Mouse (Mus musculus) hindbrain, embryonic 15.5 days (tissue): ENCODE measurements around the gene Padi4. TPM values are rescaled to one million over a fixed set of nuclear protein-coding genes. Genes with fewer than 3 reads are reported as not detected.
A peak's percentile ranks its signal among the peaks of the same experiment; 100 is the strongest.

ENCODE experiments used
- ATAC-seq: fragments of 200-750 bp; cut with Nextera tagmentation; 2 replicates; pipeline ENCODE4 v1.8.0; 2017; ENCODE audit warnings: low read depth, moderate number of reproducible peaks, moderate TSS enrichment; ENCODE audit not compliant: low FRiP score
- H3K27ac ChIP-seq: fragments of 300-500 bp; sonication (generic); replicated peaks from 2 replicates; pipeline ENCODE4 v1.5.1; 2015; ENCODE audit warnings: mild to moderate bottlenecking, inconsistent platforms
- H3K27me3 ChIP-seq: fragments of 300-500 bp; sonication (generic); 2 replicates; pipeline ENCODE4 v1.6.1; 2015; ENCODE audit warnings: control low read depth, inconsistent platforms
- H3K36me3 ChIP-seq: fragments of 300-500 bp; sonication (generic); 2 replicates; pipeline ENCODE4 v1.6.1; 2015; ENCODE audit warnings: control low read depth, inconsistent platforms
- H3K4me1 ChIP-seq: fragments of 300-500 bp; sonication (generic); replicated peaks from 2 replicates; pipeline ENCODE4 v1.6.1; 2015; ENCODE audit warnings: control low read depth, inconsistent platforms
- H3K4me2 ChIP-seq: fragments of 300-500 bp; sonication (generic); 2 replicates; pipeline ENCODE4 v1.6.1; 2015; ENCODE audit warnings: moderate library complexity, mild to moderate bottlenecking, inconsistent platforms
- H3K4me3 ChIP-seq: fragments of 300-500 bp; sonication (generic); 2 replicates; pipeline ENCODE4 v1.5.1; 2015; ENCODE audit warnings: mild to moderate bottlenecking, inconsistent platforms
- H3K9ac ChIP-seq: fragments of 300-500 bp; sonication (generic); 2 replicates; pipeline ENCODE4 v1.6.1; 2015; ENCODE audit warnings: inconsistent platforms
- H3K9me3 ChIP-seq: fragments of 300-500 bp; sonication (generic); 2 replicates; pipeline ENCODE4 v1.6.1; 2016; ENCODE audit warnings: control low read depth, inconsistent platforms
- WGBS: fragments of 180-500 bp; shearing (Covaris S2); methylation state at CpG from one replicate; pipeline ENCODE4 v1.1.7; 2015; 5-methylcytosine and 5-hydroxymethylcytosine counted together
- polyA plus RNA-seq: library from polyadenylated mRNA; unstranded; fragments of >200 nt; fragmentation: Nextera tagmentation; extraction: Ambion mirVana; gene quantifications from 2 replicates; pipeline ENCODE4 v1.2.1, GENCODE M21; 2015

The Padi4 gene
- polyA plus RNA-seq, 1 experiment from 2014 or later: 0.09 TPM

DNA sequence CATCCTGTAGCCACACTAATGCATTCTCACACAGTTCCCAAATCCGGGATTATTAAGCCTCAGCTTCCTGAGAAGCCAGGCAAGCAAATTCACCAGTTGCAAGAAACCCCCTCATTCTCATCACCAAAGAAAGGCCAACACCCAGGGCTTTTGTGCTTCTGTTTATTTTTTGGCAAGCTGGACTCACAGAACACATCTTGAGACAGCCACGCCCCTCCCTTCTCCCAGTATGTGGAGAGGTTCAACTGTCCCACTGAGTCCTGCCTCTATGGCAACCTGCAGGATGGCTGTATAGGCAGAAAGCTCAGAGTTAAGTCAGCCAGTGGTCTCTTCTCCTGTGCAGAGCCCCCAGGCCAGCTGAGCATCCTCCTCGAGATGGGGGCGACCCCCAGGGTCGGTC lies 11.2 kb upstream of the Padi4 start:
- WGBS: 82% methylated on average over 5 of the region's 5 CpGs
- no peaks in the 10 kb centered on the region for H3K27me3 ChIP-seq
- no peaks in the 10 kb centered on the region for H3K9me3 ChIP-seq
- H3K36me3 ChIP-seq: no peaks in the 10 kb centered on the region
- ATAC-seq: no peak
- H3K4me3 ChIP-seq: no peak overlapping the region
- H3K9ac ChIP-seq: no peak overlapping the region
- no peak overlapping the region for H3K27ac ChIP-seq
- H3K4me1 ChIP-seq: no peaks in the 10 kb centered on the region
- no peak overlapping the region for H3K4me2 ChIP-seq

DNA sequence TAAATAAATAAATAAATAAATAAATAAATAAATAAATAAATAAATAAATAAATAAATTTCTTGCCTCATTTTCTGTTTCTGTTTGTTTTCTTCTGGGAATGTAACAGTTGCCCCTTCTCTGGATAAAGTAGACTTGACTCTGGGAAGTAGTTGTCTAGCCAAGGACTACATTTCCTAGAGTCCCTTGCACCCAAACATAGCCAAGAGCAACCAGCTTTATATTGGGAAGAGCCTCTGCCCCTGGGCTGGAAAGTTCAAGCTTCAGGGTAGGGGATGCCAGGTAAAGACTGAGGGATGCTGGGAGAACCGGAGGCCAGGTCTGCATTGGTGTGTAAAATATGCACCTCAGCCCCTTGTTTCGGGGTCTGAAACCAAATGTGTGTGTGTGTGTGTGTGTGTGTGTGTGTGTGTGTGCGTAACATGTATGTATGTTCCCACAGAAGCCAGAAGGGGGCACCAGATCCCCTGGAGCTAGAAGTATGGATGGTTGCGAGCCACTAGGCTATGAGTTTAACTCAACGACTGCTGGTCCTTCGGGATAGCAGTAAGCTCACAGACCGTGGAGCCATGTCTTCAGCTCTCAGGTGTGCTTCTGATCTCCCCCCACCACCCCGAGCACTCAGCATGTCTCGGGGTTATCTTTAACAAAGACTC lies 10.4 kb upstream of the Padi4 start:
- WGBS: 98% methylated on average over 9 of the region's 9 CpGs
- no peaks in the 10 kb centered on the region for H3K4me1 ChIP-seq
- H3K27ac ChIP-seq: no peak overlapping the region
- no peak overlapping the region for H3K4me3 ChIP-seq
- H3K9me3 ChIP-seq: no peaks in the 10 kb centered on the region
- H3K27me3 ChIP-seq: no peaks in the 10 kb centered on the region
- ATAC-seq: no peak
- H3K9ac ChIP-seq: no peak overlapping the region
- no peaks in the 10 kb centered on the region for H3K36me3 ChIP-seq
- H3K4me2 ChIP-seq: no peak overlapping the region

DNA sequence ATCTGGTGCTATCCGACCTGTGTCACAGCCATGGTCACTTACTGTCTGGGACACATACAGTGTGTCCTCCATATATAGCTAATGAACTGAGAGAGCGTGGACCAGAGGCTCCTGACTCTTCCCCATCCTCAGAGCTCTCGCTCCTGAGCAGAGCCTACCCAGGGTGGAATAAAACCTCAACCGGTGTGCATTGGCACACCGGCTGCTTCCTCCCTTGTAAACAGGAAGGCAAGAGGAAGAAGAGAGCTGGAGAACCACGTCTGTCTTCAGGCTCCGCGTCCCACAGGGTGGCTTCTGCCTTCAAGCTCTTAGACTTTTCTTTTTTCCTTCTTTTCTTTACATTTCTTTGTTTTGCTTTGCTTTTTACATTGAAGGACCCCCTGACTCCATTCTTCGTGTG lies 8.8 kb upstream of the Padi4 start:
- H3K9me3 ChIP-seq: no peaks in the 10 kb centered on the region
- no peak for ATAC-seq
- H3K36me3 ChIP-seq: no peaks in the 10 kb centered on the region
- no peak overlapping the region for H3K4me2 ChIP-seq
- no peak overlapping the region for H3K27ac ChIP-seq
- 91% methylated on average over 9 of the region's 9 CpGs for WGBS
- no peaks in the 10 kb centered on the region for H3K4me1 ChIP-seq
- no peak overlapping the region for H3K4me3 ChIP-seq
- no peaks in the 10 kb centered on the region for H3K27me3 ChIP-seq
- H3K9ac ChIP-seq: no peak overlapping the region

DNA sequence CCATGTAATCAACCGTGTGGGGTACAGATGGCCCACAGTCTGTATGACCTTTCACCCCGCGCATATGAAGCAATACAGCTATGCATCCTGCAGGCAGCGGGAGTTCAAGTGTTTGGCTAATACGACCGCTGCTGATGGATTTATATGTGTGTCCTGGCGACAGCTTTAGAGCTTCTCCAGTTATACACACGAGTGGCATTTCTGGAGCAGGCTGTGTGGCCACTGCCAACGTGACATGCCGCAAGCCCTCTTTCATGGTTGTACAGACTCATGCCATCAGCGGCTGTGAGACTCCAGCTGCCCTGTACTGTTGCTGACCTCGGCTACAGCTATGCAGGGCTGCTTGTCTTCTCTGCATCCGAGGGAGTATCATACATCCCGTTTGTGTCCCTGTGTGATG lies 6.5 kb upstream of the Padi4 start:
- Histone ChIP-seq H3K36me3 (no peaks in the 10 kb centered on the region), H3K9me3 (no peaks in the 10 kb centered on the region), H3K4me3 (no peak overlapping the region), H3K27ac (no peak overlapping the region), H3K9ac (no peak overlapping the region), H3K27me3 (no peaks in the 10 kb centered on the region), H3K4me1 (no peaks in the 10 kb centered on the region), H3K4me2 (no peak overlapping the region)
- 82% methylated on average over 14 of the region's 14 CpGs for WGBS
- no peak for ATAC-seq

DNA sequence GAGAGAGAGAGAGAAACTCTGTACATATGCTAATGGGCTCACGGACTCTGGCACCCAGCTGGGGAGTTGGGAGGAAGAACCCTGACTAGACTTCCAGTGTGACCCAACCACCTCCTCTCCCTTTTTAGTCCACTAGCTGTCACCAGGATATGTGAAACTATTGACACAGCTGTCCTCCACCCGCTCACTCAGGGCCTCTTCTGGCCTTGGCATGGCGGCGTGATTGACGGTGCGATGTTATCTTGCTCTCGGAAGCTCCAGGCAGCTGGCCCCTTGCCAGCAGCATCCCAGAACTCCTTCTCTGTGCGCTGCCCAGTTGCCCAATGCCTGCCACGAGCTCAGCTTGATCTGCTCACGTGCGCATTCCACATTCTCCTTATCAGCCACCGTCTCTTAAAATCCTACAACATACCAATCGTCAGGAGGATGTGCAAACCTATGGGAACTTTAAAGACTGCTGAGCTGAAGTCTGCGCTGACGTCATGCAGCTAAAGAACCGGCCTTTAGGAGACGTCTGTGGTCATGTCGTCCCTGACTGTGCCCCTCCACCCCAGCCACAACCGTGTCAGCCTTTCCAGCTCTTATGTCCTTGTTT lies 5.9 kb upstream of the Padi4 start:
- H3K27ac ChIP-seq: no peak overlapping the region
- H3K4me2 ChIP-seq: no peak overlapping the region
- H3K4me3 ChIP-seq: no peak overlapping the region
- H3K36me3 ChIP-seq: no peaks in the 10 kb centered on the region
- no peaks in the 10 kb centered on the region for H3K27me3 ChIP-seq
- no peak overlapping the region for H3K9ac ChIP-seq
- H3K9me3 ChIP-seq: no peaks in the 10 kb centered on the region
- no peak for ATAC-seq
- H3K4me1 ChIP-seq: no peaks in the 10 kb centered on the region
- WGBS: 35% methylated on average over 19 of the region's 19 CpGs

DNA sequence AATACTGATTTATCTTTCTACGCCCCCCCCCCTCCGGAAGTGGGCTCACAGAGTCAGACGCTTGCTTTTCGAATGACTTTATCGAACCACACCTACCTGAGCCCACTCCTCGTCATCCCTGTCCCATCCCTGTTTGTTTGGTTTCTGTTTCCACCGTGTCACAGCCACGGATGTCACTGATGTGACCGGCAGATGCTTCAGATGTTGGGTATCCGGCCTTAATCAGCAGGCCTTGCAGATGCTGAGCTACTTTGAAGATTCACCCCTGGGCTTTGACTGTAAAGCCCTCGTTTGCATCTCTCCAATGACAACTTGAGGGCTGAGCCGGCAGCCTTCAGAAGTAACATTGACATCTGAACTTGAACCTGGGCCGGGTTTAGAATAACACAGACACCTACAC lies 2.6 kb upstream of the Padi4 start:
- H3K27ac ChIP-seq: no peak overlapping the region
- H3K9ac ChIP-seq: no peak overlapping the region
- WGBS: 79% methylated on average over 13 of the region's 13 CpGs
- no peaks in the 10 kb centered on the region for H3K27me3 ChIP-seq
- no peak overlapping the region for H3K4me2 ChIP-seq
- no peaks in the 10 kb centered on the region for H3K4me1 ChIP-seq
- no peak overlapping the region for H3K4me3 ChIP-seq
- no peaks in the 10 kb centered on the region for H3K36me3 ChIP-seq
- ATAC-seq: no peak
- H3K9me3 ChIP-seq: no peaks in the 10 kb centered on the region

DNA sequence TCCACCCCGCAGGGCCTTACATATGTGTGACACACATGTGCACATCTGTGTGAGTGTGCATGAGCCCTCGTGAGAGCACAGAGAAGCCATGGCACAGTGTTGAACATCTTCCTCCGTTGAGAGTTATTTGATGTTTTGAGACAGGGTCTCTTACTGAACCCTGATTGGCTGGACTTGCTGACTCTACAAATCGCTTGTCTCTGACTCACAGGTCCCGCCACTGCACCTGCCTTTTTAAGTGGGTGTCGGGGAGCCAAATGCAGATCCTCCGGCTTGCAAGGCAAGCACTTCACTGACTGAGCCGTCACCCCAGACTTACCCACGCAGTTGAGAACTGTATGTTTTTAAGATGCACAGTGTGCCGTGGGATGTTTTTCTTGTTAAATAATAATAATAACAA lies 1.8 kb upstream of the Padi4 start:
- Histone ChIP-seq H3K4me3 (no peak overlapping the region), H3K4me2 (no peak overlapping the region), H3K4me1 (no peaks in the 10 kb centered on the region), H3K9ac (no peak overlapping the region), H3K9me3 (no peaks in the 10 kb centered on the region), H3K36me3 (no peaks in the 10 kb centered on the region), H3K27ac (no peak overlapping the region), H3K27me3 (no peaks in the 10 kb centered on the region)
- WGBS: 89% methylated on average over 10 of the region's 10 CpGs
- ATAC-seq: no peak

DNA sequence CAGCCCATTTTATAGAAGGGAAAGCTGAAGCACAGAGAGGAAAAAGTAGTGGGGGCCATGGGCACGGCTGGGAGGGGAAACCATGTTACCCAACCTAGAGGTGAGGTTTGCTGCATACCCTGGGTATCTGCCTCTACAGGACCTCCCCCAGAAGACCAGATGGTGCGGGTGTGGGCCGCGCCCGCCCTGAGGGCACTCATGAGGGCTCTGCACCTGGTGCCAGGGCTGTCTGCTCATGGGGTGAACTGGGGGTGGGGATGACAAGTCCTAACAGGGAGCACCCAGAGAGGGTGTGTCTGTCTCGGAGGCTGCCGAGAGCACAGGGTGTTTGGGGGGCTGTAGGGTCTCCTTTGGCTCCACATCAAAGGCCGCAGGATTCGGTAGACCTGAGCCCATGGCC lies 857 bp upstream of the Padi4 start:
- H3K4me1 ChIP-seq: no peaks in the 10 kb centered on the region
- no peak overlapping the region for H3K9ac ChIP-seq
- H3K4me3 ChIP-seq: no peak overlapping the region
- no peaks in the 10 kb centered on the region for H3K27me3 ChIP-seq
- no peaks in the 10 kb centered on the region for H3K9me3 ChIP-seq
- no peak overlapping the region for H3K4me2 ChIP-seq
- ATAC-seq: no peak
- no peak overlapping the region for H3K27ac ChIP-seq
- 76% methylated on average over 9 of the region's 9 CpGs for WGBS
- no peaks in the 10 kb centered on the region for H3K36me3 ChIP-seq

DNA sequence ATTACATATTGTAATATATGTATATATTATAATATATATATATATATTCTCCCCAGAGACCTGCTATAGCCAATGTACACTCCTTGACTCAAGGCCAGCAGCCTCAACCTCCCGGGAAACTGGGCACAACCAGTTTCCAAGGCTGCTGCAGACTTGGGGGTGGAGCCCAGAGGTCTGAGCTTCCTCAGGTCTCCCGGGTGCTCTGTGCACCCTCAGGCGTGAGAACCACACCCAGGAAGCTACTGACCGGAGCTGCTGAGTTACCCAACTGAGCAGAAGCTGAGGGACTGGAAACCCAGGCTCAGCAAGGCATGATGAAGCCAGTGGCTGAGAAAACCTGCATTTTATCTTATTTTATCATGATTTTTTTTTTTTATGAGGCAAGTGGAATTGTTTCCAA lies 2.9 kb downstream of the Padi4 start:
- Histone ChIP-seq H3K9ac (no peak overlapping the region), H3K4me2 (no peak overlapping the region), H3K4me3 (no peak overlapping the region), H3K36me3 (no peaks in the 10 kb centered on the region), H3K27me3 (no peaks in the 10 kb centered on the region), H3K4me1 (no peaks in the 10 kb centered on the region), H3K27ac (no peak overlapping the region), H3K9me3 (no peaks in the 10 kb centered on the region)
- ATAC-seq: no peak
- WGBS: 55% methylated on average over 4 of the region's 4 CpGs

DNA sequence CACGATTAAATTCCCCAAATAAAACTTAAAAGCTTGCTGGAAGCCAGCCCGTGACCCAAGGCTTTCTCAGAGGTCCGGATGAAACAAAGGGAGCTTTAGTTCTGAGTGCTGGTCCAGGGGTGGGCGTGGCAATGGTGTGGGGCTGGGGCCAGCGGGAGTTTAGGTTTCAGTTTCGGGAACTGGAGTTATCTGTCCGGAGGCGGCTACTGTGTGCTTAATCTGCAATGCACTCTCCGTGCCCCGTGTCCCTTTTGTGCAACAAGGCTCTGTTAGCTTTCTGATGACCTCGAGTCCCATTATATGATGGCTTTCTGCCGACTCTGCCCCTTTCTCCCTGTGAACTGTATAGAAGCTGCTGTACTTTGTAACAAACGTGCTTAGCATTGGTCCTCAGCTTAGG lies 3.6 kb downstream of the Padi4 start:
- WGBS: 16% methylated on average over 13 of the region's 13 CpGs
- Histone ChIP-seq H3K4me2 (peak overlapping the region; percentile 36), H3K36me3 (no peaks in the 10 kb centered on the region), H3K9me3 (no peaks in the 10 kb centered on the region), H3K4me3 (no peak overlapping the region), H3K9ac (no peak overlapping the region), H3K27me3 (no peaks in the 10 kb centered on the region), H3K27ac (no peak overlapping the region), H3K4me1 (no peaks in the 10 kb centered on the region)
- no peak for ATAC-seq

DNA sequence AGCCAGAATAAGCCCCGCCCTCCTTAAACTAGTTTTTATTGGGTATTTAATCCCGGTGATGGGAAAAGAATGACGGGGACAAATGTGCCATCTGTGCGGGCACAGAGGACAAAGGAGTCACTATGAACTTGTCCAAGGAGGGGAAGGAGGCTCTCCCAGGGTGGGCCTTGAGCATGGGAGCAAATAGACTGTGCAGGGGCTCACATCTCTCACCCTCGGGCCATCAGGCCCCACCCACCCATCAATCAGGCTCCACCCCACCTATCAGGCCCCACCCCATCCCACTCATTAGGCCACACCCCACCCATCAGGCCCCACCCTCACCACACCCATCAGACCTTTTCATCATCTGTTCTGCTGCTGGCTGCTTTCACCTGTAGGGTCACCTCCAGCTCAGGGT lies 5.1 kb downstream of the Padi4 start:
- H3K4me2 ChIP-seq: no peak overlapping the region
- no peak overlapping the region for H3K27ac ChIP-seq
- H3K36me3 ChIP-seq: no peaks in the 10 kb centered on the region
- no peak for ATAC-seq
- no peaks in the 10 kb centered on the region for H3K4me1 ChIP-seq
- no peaks in the 10 kb centered on the region for H3K27me3 ChIP-seq
- WGBS: 77% methylated on average over 5 of the region's 5 CpGs
- no peak overlapping the region for H3K9ac ChIP-seq
- no peak overlapping the region for H3K4me3 ChIP-seq
- no peaks in the 10 kb centered on the region for H3K9me3 ChIP-seq

DNA sequence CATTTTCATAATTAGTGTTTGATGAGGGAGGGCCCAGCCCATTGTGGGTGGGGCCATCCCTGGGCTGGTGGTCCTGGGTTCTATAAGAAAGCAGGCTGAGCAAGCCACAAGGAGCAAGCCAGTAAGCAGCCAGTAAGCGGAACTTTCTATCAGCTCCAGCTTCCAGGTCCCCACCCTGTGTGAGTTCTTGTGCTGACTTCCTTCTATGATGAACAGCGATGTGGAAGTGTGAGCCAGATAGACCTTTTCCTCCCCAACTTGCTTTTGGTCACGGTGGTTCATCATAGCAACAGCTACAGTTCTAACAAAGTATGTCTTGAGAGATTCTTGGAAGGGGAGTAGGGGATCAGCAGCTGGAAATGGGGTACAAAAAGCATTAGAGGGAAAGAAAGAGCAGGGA lies 8.1 kb downstream of the Padi4 start:
- no peak for ATAC-seq
- H3K27me3 ChIP-seq: no peaks in the 10 kb centered on the region
- 84% methylated on average over 3 of the region's 3 CpGs for WGBS
- H3K4me3 ChIP-seq: no peak overlapping the region
- no peaks in the 10 kb centered on the region for H3K36me3 ChIP-seq
- H3K4me2 ChIP-seq: no peak overlapping the region
- no peaks in the 10 kb centered on the region for H3K9me3 ChIP-seq
- no peaks in the 10 kb centered on the region for H3K4me1 ChIP-seq
- H3K27ac ChIP-seq: no peak overlapping the region
- H3K9ac ChIP-seq: no peak overlapping the region

DNA sequence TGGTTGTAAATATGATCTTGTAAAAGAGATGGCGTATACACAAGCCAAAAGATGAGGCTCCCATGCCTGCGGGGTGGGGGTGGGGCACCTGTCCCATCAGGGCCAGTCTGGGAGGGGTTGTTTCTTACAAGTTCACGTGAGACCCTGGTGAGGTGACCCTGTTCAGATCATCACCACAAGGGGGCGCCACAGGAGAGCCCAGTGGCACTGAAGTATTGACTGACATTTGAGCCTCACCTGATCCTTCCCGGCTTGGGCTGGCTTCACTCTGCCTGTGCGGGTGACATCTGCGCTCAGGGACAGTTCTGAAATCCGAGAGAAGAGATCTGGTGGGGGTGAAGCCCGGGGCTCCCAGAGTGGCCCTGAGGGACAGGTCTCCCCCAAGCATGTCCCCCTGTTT lies 10.9 kb downstream of the Padi4 start:
- Histone ChIP-seq H3K4me1 (no peaks in the 10 kb centered on the region), H3K27me3 (no peaks in the 10 kb centered on the region), H3K9ac (no peak overlapping the region), H3K36me3 (no peaks in the 10 kb centered on the region), H3K27ac (no peak overlapping the region), H3K4me3 (no peak overlapping the region), H3K9me3 (no peaks in the 10 kb centered on the region), H3K4me2 (no peak overlapping the region)
- ATAC-seq: no peak
- WGBS: 14% methylated on average over 9 of the region's 9 CpGs
